Mouse (Mus musculus): ENCODE data around the gene Prr36. TPM values are rescaled to one million over a fixed set of nuclear protein-coding genes. Genes with fewer than 3 reads are reported as not detected.

Gene Prr36
- total and polyA plus RNA-seq, 2 experiments: 0.24 to 0.37 TPM

DNA sequence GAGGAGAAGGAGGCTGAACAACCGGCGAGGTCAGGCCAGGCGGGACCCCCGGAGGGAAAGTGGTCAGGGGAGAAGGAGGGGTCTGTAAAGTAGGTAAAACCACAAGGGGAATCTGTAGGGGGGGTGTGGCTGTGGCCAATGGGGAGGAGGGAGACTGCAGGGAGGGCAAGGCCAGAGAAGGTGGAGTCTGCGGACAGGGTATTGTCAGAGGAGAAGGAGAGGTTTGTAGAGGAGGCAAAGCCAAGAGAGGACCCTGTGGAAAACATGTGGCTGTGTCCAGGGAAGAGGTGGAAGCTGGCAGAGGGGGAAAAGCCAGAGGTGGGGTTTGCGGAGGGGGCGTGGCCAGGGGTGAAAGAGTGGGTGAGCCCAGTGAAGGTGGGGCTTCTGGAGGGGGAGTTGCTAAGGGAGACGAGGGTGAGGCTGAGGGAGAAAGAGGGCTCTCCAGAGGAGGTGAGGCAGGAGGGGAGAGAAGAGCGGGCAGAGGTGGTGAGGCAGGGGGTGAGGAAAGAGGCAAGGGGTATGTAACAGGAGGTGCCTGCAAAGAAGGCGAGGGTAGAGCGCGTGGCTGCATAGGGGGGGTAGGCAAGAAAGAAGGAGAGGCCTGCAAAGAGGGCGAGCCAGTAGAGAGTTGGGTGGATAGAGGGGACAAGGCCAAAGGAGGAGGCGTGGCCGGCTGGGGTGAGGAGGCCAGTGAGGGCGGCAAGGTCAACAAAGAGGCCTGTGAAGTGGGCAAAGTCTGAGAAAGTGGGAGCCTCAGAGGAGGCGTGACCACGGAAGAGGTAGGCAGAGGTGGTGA, 3.9 kb downstream of the Prr36 start:
- peak; percentile 74 for DNase-seq (ENCODE audit: extremely low read depth, low read depth, low spot score)
- no peaks in the 10 kb centered on the region for H3K79me2 ChIP-seq (ENCODE audit: control insufficient read depth, insufficient read depth, low read length)
- TF ChIP-seq CTCF (IDR thresholded peaks at IDR 0.05; ENCODE audit: low read depth, low read length) (no peak), POLR2A (IDR thresholded peaks at IDR 0.05; ENCODE audit: extremely low read depth, insufficient read depth, low read length) (no peak)
- H3K27ac ChIP-seq (replicated peaks; ENCODE audit: insufficient read depth, low read depth, low read length): 0 out of 2 replicates have a peak overlapping the region, but pooled peaks have one; percentile 8
- 2% methylated on average over 18 of the region's 18 CpGs for WGBS
- no peaks in the 10 kb centered on the region for H3K36me3 ChIP-seq (ENCODE audit: control insufficient read depth, insufficient read depth, low read length)
- peaks cover 11% of the 10 kb centered on the region for H3K27me3 ChIP-seq (ENCODE audit: control insufficient read depth, insufficient read depth, low read length)
- H3K4me3 ChIP-seq (ENCODE audit: insufficient read depth, low read depth, low read length): peak overlapping the region; percentile 39
- peaks cover 11% of the 10 kb centered on the region for H3K4me1 ChIP-seq (ENCODE audit: control insufficient read depth, insufficient read depth, low read length)
- H3K9ac ChIP-seq (ENCODE audit: low read depth, low read length): peak overlapping the region; percentile 29

DNA sequence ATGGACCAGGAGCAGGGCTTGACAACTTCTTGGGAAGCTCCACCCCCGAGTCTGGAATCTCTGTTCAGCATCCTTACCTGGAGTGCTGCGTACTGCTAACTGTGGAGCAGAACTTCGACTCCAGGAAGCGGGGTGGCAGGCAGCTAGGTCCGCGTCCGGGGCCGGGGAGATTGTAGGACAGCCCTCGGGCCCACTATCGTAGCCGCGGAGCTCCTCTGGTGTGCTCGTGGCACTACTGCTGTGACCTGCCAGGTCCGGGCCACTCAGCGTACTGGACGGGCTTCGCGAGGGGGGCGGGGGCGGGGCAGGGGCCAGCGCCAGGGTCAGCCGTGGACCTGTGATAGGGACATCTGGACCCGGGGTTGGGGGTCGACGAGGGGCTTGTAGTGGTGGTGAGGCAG, 4.5 kb downstream of the Prr36 start:
- Histone ChIP-seq H3K79me2 (ENCODE audit: control insufficient read depth, insufficient read depth, low read length) (no peaks in the 10 kb centered on the region), H3K27ac (replicated peaks; ENCODE audit: insufficient read depth, low read depth, low read length) (no peak overlapping the region), H3K9ac (ENCODE audit: low read depth, low read length) (peak overlapping the region; percentile 42), H3K4me1 (ENCODE audit: control insufficient read depth, insufficient read depth, low read length) (peaks cover 11% of the 10 kb centered on the region), H3K4me3 (ENCODE audit: insufficient read depth, low read depth, low read length) (peak overlapping the region; percentile 39; the same call in 1 of the 2 replicates), H3K36me3 (ENCODE audit: control insufficient read depth, insufficient read depth, low read length) (no peaks in the 10 kb centered on the region), H3K27me3 (ENCODE audit: control insufficient read depth, insufficient read depth, low read length) (peaks cover 11% of the 10 kb centered on the region)
- WGBS: under 1% methylated on average over 25 of the region's 25 CpGs
- DNase-seq (ENCODE audit: extremely low read depth, low read depth, low spot score): no peak
- TF ChIP-seq POLR2A (IDR thresholded peaks at IDR 0.05; ENCODE audit: extremely low read depth, insufficient read depth, low read length): no peak
- no peak for TF ChIP-seq CTCF (IDR thresholded peaks at IDR 0.05; ENCODE audit: low read depth, low read length)

DNA sequence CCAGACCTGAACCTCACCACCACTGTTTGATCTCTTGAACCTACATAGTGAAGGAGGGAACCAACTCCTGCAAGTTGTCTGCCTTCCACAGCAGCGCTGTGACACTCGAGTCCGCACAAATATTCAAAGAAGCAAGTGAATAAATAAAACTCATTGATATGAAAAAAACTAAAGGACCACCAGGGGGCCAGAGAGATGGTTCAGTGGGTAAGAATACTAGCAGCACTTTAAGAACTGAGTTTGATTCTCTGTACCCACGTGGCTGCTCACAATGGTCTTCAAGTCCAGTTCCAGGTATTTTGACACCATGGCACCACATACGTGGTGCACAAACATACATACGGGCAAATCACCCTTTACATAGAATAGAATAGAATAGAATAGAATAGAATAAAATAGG, 6.2 kb downstream of the Prr36 start:
- peaks cover 11% of the 10 kb centered on the region for H3K4me1 ChIP-seq (ENCODE audit: control insufficient read depth, insufficient read depth, low read length)
- H3K9ac ChIP-seq (ENCODE audit: low read depth, low read length): no peak overlapping the region
- H3K27me3 ChIP-seq (ENCODE audit: control insufficient read depth, insufficient read depth, low read length): no peaks in the 10 kb centered on the region; the same call in 1 of the 2 replicates
- 84% methylated on average over 6 of the region's 6 CpGs for WGBS
- H3K79me2 ChIP-seq (ENCODE audit: control insufficient read depth, insufficient read depth, low read length): no peaks in the 10 kb centered on the region
- no peak for DNase-seq (ENCODE audit: extremely low read depth, low read depth, low spot score)
- H3K36me3 ChIP-seq (ENCODE audit: control insufficient read depth, insufficient read depth, low read length): no peaks in the 10 kb centered on the region
- no peak overlapping the region for H3K4me3 ChIP-seq (ENCODE audit: insufficient read depth, low read depth, low read length)
- TF ChIP-seq CTCF (IDR thresholded peaks at IDR 0.05; ENCODE audit: low read depth, low read length) (no peak), POLR2A (IDR thresholded peaks at IDR 0.05; ENCODE audit: extremely low read depth, insufficient read depth, low read length) (no peak)
- H3K27ac ChIP-seq (replicated peaks; ENCODE audit: insufficient read depth, low read depth, low read length): no peak overlapping the region

DNA sequence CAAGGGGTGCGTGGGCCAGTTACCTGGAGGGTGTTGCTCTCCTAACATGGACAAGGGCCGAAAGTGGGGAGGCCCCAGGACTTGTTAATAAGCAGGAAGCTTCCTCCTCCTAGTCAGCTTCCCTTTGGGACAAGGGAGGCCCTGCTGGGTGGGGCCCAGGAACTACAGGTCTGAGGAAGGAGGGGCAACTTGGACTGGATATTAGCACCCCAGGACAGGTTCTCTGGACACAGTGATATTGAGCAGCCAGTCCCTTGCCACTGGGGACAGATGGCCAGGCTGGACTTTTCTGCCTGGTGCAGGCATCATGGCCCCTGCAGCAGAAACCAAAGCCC, 10.3 kb downstream of the Prr36 start:
- no peak for DNase-seq (ENCODE audit: extremely low read depth, low read depth, low spot score)
- TF ChIP-seq POLR2A (IDR thresholded peaks at IDR 0.05; ENCODE audit: extremely low read depth, insufficient read depth, low read length): no peak
- TF ChIP-seq CTCF (IDR thresholded peaks at IDR 0.05; ENCODE audit: low read depth, low read length): no peak
- no peaks in the 10 kb centered on the region for H3K27me3 ChIP-seq (ENCODE audit: control insufficient read depth, insufficient read depth, low read length)
- no peak overlapping the region for H3K9ac ChIP-seq (ENCODE audit: low read depth, low read length)
- H3K27ac ChIP-seq (replicated peaks; ENCODE audit: insufficient read depth, low read depth, low read length): no peak overlapping the region
- no peaks in the 10 kb centered on the region for H3K36me3 ChIP-seq (ENCODE audit: control insufficient read depth, insufficient read depth, low read length)
- WGBS: 81% methylated on average over 2 of the region's 2 CpGs
- no peaks in the 10 kb centered on the region for H3K4me1 ChIP-seq (ENCODE audit: control insufficient read depth, insufficient read depth, low read length)
- H3K79me2 ChIP-seq (ENCODE audit: control insufficient read depth, insufficient read depth, low read length): no peaks in the 10 kb centered on the region
- no peak overlapping the region for H3K4me3 ChIP-seq (ENCODE audit: insufficient read depth, low read depth, low read length)

DNA sequence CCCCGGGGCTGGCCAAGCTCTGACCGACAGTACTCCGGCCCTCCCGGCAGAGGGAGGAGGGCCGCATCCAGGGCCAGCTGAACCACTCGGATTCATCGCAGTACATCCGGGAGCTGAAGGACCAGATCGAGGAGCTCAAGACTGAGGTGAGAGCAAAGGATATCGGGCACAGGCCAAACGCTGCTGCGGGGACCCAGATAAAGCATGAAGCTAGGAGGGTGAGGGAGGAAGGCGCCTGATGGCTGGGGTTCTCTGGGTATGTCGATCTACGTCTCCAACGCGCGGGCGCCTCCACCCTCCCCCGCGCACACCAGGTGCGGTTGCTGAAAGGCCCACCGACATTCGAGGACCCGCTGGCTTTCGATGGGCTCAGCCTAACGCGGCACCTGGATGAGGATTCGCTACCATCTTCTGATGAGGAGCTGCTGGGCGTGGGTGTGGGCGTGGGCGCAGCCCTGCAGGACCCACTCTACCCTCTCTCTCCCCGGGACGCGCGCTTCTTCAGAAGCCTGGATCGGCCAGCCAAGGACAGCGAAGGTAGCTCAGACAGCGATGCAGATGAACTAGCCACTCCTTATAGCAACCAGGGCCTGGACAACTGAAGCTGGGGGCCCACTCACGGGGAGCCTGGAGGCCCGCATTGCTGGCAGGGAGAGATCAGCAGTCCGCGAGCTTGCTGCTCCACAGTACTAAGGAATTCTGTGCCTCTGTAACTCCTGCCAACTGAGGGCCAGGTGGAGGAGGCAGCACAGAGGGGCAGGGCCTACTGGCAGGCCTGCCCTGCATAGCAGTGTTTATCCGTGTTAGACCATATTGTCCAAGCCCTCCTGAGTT, 10.9 kb downstream of the Prr36 start:
- TF ChIP-seq POLR2A (IDR thresholded peaks at IDR 0.05; ENCODE audit: extremely low read depth, insufficient read depth, low read length): no peak
- no peak for TF ChIP-seq CTCF (IDR thresholded peaks at IDR 0.05; ENCODE audit: low read depth, low read length)
- Histone ChIP-seq H3K27ac (replicated peaks; ENCODE audit: insufficient read depth, low read depth, low read length) (no peak overlapping the region), H3K4me1 (ENCODE audit: control insufficient read depth, insufficient read depth, low read length) (no peaks in the 10 kb centered on the region), H3K79me2 (ENCODE audit: control insufficient read depth, insufficient read depth, low read length) (no peaks in the 10 kb centered on the region), H3K36me3 (ENCODE audit: control insufficient read depth, insufficient read depth, low read length) (no peaks in the 10 kb centered on the region), H3K9ac (ENCODE audit: low read depth, low read length) (no peak overlapping the region), H3K4me3 (ENCODE audit: insufficient read depth, low read depth, low read length) (no peak overlapping the region), H3K27me3 (ENCODE audit: control insufficient read depth, insufficient read depth, low read length) (no peaks in the 10 kb centered on the region)
- no peak for DNase-seq (ENCODE audit: extremely low read depth, low read depth, low spot score)
- WGBS: 76% methylated on average over 44 of the region's 44 CpGs

Measured in liver, adult 2 months (tissue).